Mouse (Mus musculus): ENCODE results near the gene Smoc1. TPM values are rescaled to one million over a fixed set of nuclear protein-coding genes. Genes with fewer than 3 reads are reported as not detected.

Smoc1 gene
- total RNA-seq, 2 experiments from 2014 or later = 0.42 to 1.0 TPM

- no peak for ATAC-seq (replicated peaks; ENCODE audit: low FRiP score, low TSS enrichment, poor library complexity, severe bottlenecking)
Observed at GRCm38 (mm10) chr12:81152082-81152481, 125.5 kb downstream of the Smoc1 start.

GRCm38 (mm10) chr12:81155675-81156074, 129.1 kb downstream of the Smoc1 start:
- ATAC-seq (replicated peaks; ENCODE audit: low FRiP score, low TSS enrichment, poor library complexity, severe bottlenecking) = no peak

- no peak for ATAC-seq (replicated peaks; ENCODE audit: low FRiP score, low TSS enrichment, poor library complexity, severe bottlenecking)
Observed at GRCm38 (mm10) chr12:81156841-81157240, 130.2 kb downstream of the Smoc1 start.

GRCm38 (mm10) chr12:81159947-81160346, 133.3 kb downstream of the Smoc1 start:
- no peak for ATAC-seq (replicated peaks; ENCODE audit: low FRiP score, low TSS enrichment, poor library complexity, severe bottlenecking)

GRCm38 (mm10) chr12:81160425-81160824, 133.8 kb downstream of the Smoc1 start:
- ATAC-seq (replicated peaks; ENCODE audit: low FRiP score, low TSS enrichment, poor library complexity, severe bottlenecking) = no peak

GRCm38 (mm10) chr12:81160831-81161230, 134.2 kb downstream of the Smoc1 start:
- ATAC-seq (replicated peaks; ENCODE audit: low FRiP score, low TSS enrichment, poor library complexity, severe bottlenecking) = no peak

GRCm38 (mm10) chr12:81161282-81161681, 134.7 kb downstream of the Smoc1 start:
- ATAC-seq (replicated peaks; ENCODE audit: low FRiP score, low TSS enrichment, poor library complexity, severe bottlenecking) = no peak

- no peak for ATAC-seq (replicated peaks; ENCODE audit: low FRiP score, low TSS enrichment, poor library complexity, severe bottlenecking)
Observed at GRCm38 (mm10) chr12:81163131-81163530, 136.5 kb downstream of the Smoc1 start.

GRCm38 (mm10) chr12:81163566-81163965, 137.0 kb downstream of the Smoc1 start:
- no peak for ATAC-seq (replicated peaks; ENCODE audit: low FRiP score, low TSS enrichment, poor library complexity, severe bottlenecking)

- ATAC-seq (replicated peaks; ENCODE audit: low FRiP score, low TSS enrichment, poor library complexity, severe bottlenecking) = no peak
Observed at GRCm38 (mm10) chr12:81166092-81166491, 139.5 kb downstream of the Smoc1 start.

- no peak for ATAC-seq (replicated peaks; ENCODE audit: low FRiP score, low TSS enrichment, poor library complexity, severe bottlenecking)
Observed at GRCm38 (mm10) chr12:81166615-81167014, 140.0 kb downstream of the Smoc1 start.

- ATAC-seq (replicated peaks; ENCODE audit: low FRiP score, low TSS enrichment, poor library complexity, severe bottlenecking) = no peak
Observed at GRCm38 (mm10) chr12:81167142-81167541, 140.5 kb downstream of the Smoc1 start.

- no peak for ATAC-seq (replicated peaks; ENCODE audit: low FRiP score, low TSS enrichment, poor library complexity, severe bottlenecking)
Observed at GRCm38 (mm10) chr12:81168031-81168430, 141.4 kb downstream of the Smoc1 start.

- ATAC-seq (replicated peaks; ENCODE audit: low FRiP score, low TSS enrichment, poor library complexity, severe bottlenecking) = 0 out of 2 replicates have a peak, but pooled peaks have one; percentile 52
Observed at GRCm38 (mm10) chr12:81168494-81168893, 141.9 kb downstream of the Smoc1 start.

GRCm38 (mm10) chr12:81170076-81170475, 143.5 kb downstream of the Smoc1 start:
- no peak for ATAC-seq (replicated peaks; ENCODE audit: low FRiP score, low TSS enrichment, poor library complexity, severe bottlenecking)

GRCm38 (mm10) chr12:81173011-81173410, 146.4 kb downstream of the Smoc1 start:
- no peak for ATAC-seq (replicated peaks; ENCODE audit: low FRiP score, low TSS enrichment, poor library complexity, severe bottlenecking)

GRCm38 (mm10) chr12:81173893-81174292, 147.3 kb downstream of the Smoc1 start:
- no peak for ATAC-seq (replicated peaks; ENCODE audit: low FRiP score, low TSS enrichment, poor library complexity, severe bottlenecking)

- no peak for ATAC-seq (replicated peaks; ENCODE audit: low FRiP score, low TSS enrichment, poor library complexity, severe bottlenecking)
Observed at GRCm38 (mm10) chr12:81175252-81175651, 148.6 kb downstream of the Smoc1 start.

GRCm38 (mm10) chr12:81182073-81182472, 155.5 kb downstream of the Smoc1 start:
- ATAC-seq (replicated peaks; ENCODE audit: low FRiP score, low TSS enrichment, poor library complexity, severe bottlenecking) = 0 out of 2 replicates have a peak, but pooled peaks have one; percentile 67

- ATAC-seq (replicated peaks; ENCODE audit: low FRiP score, low TSS enrichment, poor library complexity, severe bottlenecking) = no peak
Observed at GRCm38 (mm10) chr12:81184967-81185366, 158.4 kb downstream of the Smoc1 start.

- ATAC-seq (replicated peaks; ENCODE audit: low FRiP score, low TSS enrichment, poor library complexity, severe bottlenecking) = no peak
Observed at GRCm38 (mm10) chr12:81186081-81186480, 159.5 kb downstream of the Smoc1 start.

- no peak for ATAC-seq (replicated peaks; ENCODE audit: low FRiP score, low TSS enrichment, poor library complexity, severe bottlenecking)
Observed at GRCm38 (mm10) chr12:81186668-81187067, 160.1 kb downstream of the Smoc1 start.

Data from megakaryocyte-erythroid progenitor cell, adult 5-6 weeks (primary cell).